Mouse (Mus musculus): ENCODE results near the gene Pxmp4. TPM values are rescaled to one million over a fixed set of nuclear protein-coding genes. Genes with fewer than 3 reads are reported as not detected.

Pxmp4 gene
- polyA plus RNA-seq, 1 experiment from 2014 or later: 21.4 TPM

DNA sequence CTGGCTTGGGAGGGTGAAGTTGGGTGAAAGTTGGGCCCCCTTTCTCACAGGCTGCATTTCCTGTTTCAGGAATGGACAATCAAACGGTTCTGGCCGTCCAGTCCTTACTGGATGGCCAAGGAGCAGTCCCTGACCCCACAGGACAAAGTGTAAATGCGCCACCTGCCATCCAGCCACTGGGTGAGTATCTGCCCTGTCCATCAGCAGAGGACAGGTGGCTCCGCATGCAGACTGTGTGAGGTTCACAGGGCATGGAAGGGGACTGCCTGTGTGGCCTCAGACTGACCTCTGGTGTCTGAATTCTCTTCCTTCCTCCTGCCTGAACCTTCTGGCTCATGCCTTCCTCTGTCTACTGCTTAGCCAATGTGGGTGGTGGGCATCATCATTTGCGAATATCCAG, 18.2 kb upstream of the Pxmp4 start:
- no peaks in the 10 kb centered on the region for H3K9me3 ChIP-seq (replicated peaks; ENCODE audit: control insufficient read depth, low read length)
- H3K4me2 ChIP-seq: no peak overlapping the region
- 60% methylated on average over 5 of the region's 5 CpGs for WGBS (ENCODE audit: insufficient replicate concordance)
- no peak overlapping the region for H3K9ac ChIP-seq (ENCODE audit: low read depth, low read length)
- H3K27ac ChIP-seq (ENCODE audit: low read depth, low read length): peak overlapping the region; percentile 16; the same call in 1 of the 2 replicates
- 0 out of 2 replicates have a peak, but pooled peaks cover 3% of the 10 kb centered on the region for H3K4me1 ChIP-seq (ENCODE audit: control insufficient read depth, insufficient read depth, low read length)
- peaks cover 3% of the 10 kb centered on the region; the same call in 1 of the 2 replicates for H3K36me3 ChIP-seq (ENCODE audit: control insufficient read depth, insufficient read depth, low read length)
- no peak for ATAC-seq (replicated peaks; ENCODE audit: insufficient number of reproducible peaks, low FRiP score, low TSS enrichment)
- H3K27me3 ChIP-seq (ENCODE audit: control insufficient read depth, insufficient read depth, low read length): no peaks in the 10 kb centered on the region
- H3K4me3 ChIP-seq (ENCODE audit: low read depth, low read length): no peak overlapping the region

GRCm38 (mm10) chr2:154617061-154617460, 13.6 kb upstream of the Pxmp4 start:
- no peak overlapping the region for H3K4me3 ChIP-seq (ENCODE audit: low read depth, low read length)
- no peaks in the 10 kb centered on the region for H3K36me3 ChIP-seq (ENCODE audit: control insufficient read depth, insufficient read depth, low read length)
- H3K4me1 ChIP-seq (ENCODE audit: control insufficient read depth, insufficient read depth, low read length): peaks cover 7% of the 10 kb centered on the region; the same call in 1 of the 2 replicates
- no peak overlapping the region for H3K27ac ChIP-seq (ENCODE audit: low read depth, low read length)
- H3K4me2 ChIP-seq: no peak overlapping the region
- H3K9ac ChIP-seq (ENCODE audit: low read depth, low read length): no peak overlapping the region
- WGBS (ENCODE audit: insufficient replicate concordance): 83% methylated on average over 3 of the region's 3 CpGs
- no peaks in the 10 kb centered on the region for H3K9me3 ChIP-seq (replicated peaks; ENCODE audit: control insufficient read depth, low read length)
- no peak for ATAC-seq (replicated peaks; ENCODE audit: insufficient number of reproducible peaks, low FRiP score, low TSS enrichment)
- no peaks in the 10 kb centered on the region for H3K27me3 ChIP-seq (ENCODE audit: control insufficient read depth, insufficient read depth, low read length)

DNA sequence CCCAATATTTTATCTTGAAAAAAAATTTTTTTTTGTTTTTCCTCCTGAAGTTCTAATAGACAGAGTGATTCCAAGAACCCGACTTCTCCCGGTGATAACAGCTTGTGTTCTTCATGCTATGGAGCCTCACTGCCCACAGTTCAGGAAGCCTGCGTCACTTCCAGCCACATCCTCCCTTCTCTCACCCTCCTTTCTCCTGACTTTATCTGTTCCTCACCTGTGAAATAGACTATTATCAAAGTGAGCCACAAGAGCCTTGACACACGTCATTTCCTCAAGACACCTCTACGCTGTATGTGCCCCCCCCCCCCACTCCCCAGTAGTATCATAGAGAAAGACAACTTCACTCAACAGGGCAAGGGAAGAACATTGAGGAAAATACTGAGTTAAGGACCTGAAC, 12.2 kb upstream of the Pxmp4 start:
- no peaks in the 10 kb centered on the region for H3K9me3 ChIP-seq (replicated peaks; ENCODE audit: control insufficient read depth, low read length)
- no peak overlapping the region for H3K4me2 ChIP-seq
- H3K4me1 ChIP-seq (ENCODE audit: control insufficient read depth, insufficient read depth, low read length): peaks cover 4% of the 10 kb centered on the region; the same call in 1 of the 2 replicates
- 69% methylated on average over 5 of the region's 5 CpGs for WGBS (ENCODE audit: insufficient replicate concordance)
- H3K9ac ChIP-seq (ENCODE audit: low read depth, low read length): no peak overlapping the region
- H3K4me3 ChIP-seq (ENCODE audit: low read depth, low read length): no peak overlapping the region
- no peak for ATAC-seq (replicated peaks; ENCODE audit: insufficient number of reproducible peaks, low FRiP score, low TSS enrichment)
- H3K36me3 ChIP-seq (ENCODE audit: control insufficient read depth, insufficient read depth, low read length): no peaks in the 10 kb centered on the region
- no peak overlapping the region for H3K27ac ChIP-seq (ENCODE audit: low read depth, low read length)
- H3K27me3 ChIP-seq (ENCODE audit: control insufficient read depth, insufficient read depth, low read length): no peaks in the 10 kb centered on the region

DNA sequence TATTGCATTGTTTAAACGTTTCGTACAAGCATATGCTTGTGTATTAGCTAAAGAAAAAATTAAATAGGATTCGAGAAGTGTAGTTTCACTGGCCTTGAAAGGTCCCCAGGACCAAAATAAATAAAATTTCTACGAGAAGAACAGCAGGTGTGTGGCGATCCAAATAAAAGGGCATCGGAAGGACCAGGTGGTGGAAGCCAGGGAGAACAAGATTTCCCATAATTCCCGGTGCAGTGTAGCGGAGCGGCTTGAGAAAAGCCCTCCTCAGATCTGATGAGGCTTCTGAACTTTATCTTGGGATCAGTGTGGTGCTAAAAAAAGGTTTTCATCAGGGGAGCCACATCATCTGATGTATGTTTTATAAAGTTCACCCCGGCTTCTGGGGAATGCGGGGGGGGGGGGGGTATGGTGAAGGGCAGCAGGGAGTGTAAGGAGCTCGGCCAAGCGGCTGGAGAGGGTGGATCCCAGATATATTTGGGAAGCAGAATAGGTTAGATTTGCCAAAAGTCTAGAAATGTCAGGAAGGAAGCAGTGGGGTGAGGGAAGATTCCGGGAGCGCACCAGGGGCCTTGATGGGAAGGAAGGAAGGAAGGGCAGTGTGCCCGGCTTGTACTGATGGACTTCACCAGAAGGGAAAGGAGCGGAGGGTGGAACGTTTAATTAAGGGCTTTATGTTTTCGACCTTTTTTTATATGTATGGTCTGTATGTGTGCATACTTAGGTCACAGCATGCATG, 11.5 kb upstream of the Pxmp4 start:
- no peaks in the 10 kb centered on the region for H3K9me3 ChIP-seq (replicated peaks; ENCODE audit: control insufficient read depth, low read length)
- peak overlapping the region; percentile 38; the same call in 1 of the 2 replicates for H3K4me2 ChIP-seq
- peaks cover 4% of the 10 kb centered on the region; the same call in 1 of the 2 replicates for H3K4me1 ChIP-seq (ENCODE audit: control insufficient read depth, insufficient read depth, low read length)
- ATAC-seq (replicated peaks; ENCODE audit: insufficient number of reproducible peaks, low FRiP score, low TSS enrichment): no peak
- H3K27me3 ChIP-seq (ENCODE audit: control insufficient read depth, insufficient read depth, low read length): no peaks in the 10 kb centered on the region
- 60% methylated on average over 19 of the region's 19 CpGs for WGBS (ENCODE audit: insufficient replicate concordance)
- no peak overlapping the region for H3K9ac ChIP-seq (ENCODE audit: low read depth, low read length)
- H3K36me3 ChIP-seq (ENCODE audit: control insufficient read depth, insufficient read depth, low read length): no peaks in the 10 kb centered on the region
- no peak overlapping the region for H3K27ac ChIP-seq (ENCODE audit: low read depth, low read length)
- no peak overlapping the region for H3K4me3 ChIP-seq (ENCODE audit: low read depth, low read length)

DNA sequence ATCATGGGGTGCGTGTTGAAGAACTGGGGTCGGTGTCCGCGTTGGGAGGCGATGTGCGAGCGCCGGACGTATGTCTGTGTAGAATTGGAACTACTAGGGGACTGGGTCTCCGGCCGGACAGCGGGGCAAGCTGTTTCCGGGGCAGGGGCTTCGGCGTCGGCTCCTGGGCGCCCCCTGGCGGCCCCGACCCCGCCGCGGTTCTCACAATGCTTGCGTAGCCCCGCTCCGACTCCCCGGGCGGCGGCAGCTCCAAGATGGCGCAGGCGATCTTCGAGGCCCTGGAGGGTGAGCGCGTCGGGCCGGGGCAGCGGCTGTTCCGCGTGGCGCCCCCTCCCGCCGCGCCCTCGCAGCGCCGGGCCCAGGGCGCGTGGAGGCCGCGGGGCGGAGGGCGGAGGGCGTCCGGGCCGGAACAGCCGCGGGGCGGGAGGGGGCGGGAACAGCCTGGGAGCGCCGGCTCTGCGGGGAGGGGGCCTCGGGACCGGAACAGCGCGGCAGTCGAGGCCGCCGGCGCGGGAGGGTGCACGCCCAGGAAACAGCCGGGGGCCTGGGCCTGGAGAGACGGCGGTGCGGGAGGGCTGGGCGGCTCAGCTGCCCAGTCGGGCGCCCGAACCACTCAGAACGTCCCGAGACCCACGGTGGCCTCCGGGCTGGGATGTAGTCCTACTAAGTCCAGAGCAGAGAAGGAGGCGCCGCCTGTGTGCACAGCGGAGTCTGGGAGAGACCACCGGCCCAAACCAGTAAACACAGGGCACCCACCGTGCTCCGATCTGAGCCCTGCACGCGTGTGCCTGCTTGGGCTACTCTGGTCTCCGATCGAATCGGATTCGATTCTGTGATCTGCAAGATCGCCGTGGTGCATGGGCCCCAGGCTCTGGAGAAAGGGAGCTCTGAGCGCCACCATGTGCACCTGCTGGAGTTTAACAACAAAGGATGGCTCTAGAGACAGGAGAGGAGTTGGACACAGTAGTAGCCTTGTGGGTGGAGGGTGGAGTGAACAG, 9.9 kb upstream of the Pxmp4 start, which contains the start of the genes Zfp341 and 4930519P11Rik:
TSS of gene Zfp341 (plus strand) at position 180 of the 998 bp plus-strand sequence.
TSS of gene 4930519P11Rik (minus strand) at position 320 of the 998 bp plus-strand sequence.
- H3K36me3 ChIP-seq (ENCODE audit: control insufficient read depth, insufficient read depth, low read length): no peaks in the 10 kb centered on the region
- H3K27ac ChIP-seq (ENCODE audit: low read depth, low read length): peak within 1 kb of the TSS; percentile 88
- H3K27me3 ChIP-seq (ENCODE audit: control insufficient read depth, insufficient read depth, low read length): peaks cover 3% of the 10 kb centered on the region; the same call in 1 of the 2 replicates
- H3K4me3 ChIP-seq (ENCODE audit: low read depth, low read length): peak within 1 kb of the TSS; percentile 50
- H3K9ac ChIP-seq (ENCODE audit: low read depth, low read length): peak within 1 kb of the TSS; percentile 75
- H3K4me1 ChIP-seq (ENCODE audit: control insufficient read depth, insufficient read depth, low read length): peaks cover 4% of the 10 kb centered on the region; the same call in 1 of the 2 replicates
- ATAC-seq (replicated peaks; ENCODE audit: insufficient number of reproducible peaks, low FRiP score, low TSS enrichment): peak; percentile 89
- WGBS (ENCODE audit: insufficient replicate concordance): under 1% methylated on average over 90 of the region's 98 CpGs
- peak within 1 kb of the TSS; percentile 67 for H3K4me2 ChIP-seq
- no peaks in the 10 kb centered on the region for H3K9me3 ChIP-seq (replicated peaks; ENCODE audit: control insufficient read depth, low read length)

GRCm38 (mm10) chr2:154609050-154609767, 5.7 kb upstream of the Pxmp4 start:
- no peaks in the 10 kb centered on the region; the same call in 1 of the 2 replicates for H3K4me1 ChIP-seq (ENCODE audit: control insufficient read depth, insufficient read depth, low read length)
- no peak overlapping the region for H3K4me3 ChIP-seq (ENCODE audit: low read depth, low read length)
- H3K4me2 ChIP-seq: no peak overlapping the region
- H3K36me3 ChIP-seq (ENCODE audit: control insufficient read depth, insufficient read depth, low read length): no peaks in the 10 kb centered on the region
- H3K27ac ChIP-seq (ENCODE audit: low read depth, low read length): no peak overlapping the region
- peaks cover 5% of the 10 kb centered on the region; the same call in 1 of the 2 replicates for H3K27me3 ChIP-seq (ENCODE audit: control insufficient read depth, insufficient read depth, low read length)
- 55% methylated on average over 10 of the region's 10 CpGs for WGBS (ENCODE audit: insufficient replicate concordance)
- ATAC-seq (replicated peaks; ENCODE audit: insufficient number of reproducible peaks, low FRiP score, low TSS enrichment): no peak
- no peaks in the 10 kb centered on the region for H3K9me3 ChIP-seq (replicated peaks; ENCODE audit: control insufficient read depth, low read length)
- H3K9ac ChIP-seq (ENCODE audit: low read depth, low read length): no peak overlapping the region

DNA sequence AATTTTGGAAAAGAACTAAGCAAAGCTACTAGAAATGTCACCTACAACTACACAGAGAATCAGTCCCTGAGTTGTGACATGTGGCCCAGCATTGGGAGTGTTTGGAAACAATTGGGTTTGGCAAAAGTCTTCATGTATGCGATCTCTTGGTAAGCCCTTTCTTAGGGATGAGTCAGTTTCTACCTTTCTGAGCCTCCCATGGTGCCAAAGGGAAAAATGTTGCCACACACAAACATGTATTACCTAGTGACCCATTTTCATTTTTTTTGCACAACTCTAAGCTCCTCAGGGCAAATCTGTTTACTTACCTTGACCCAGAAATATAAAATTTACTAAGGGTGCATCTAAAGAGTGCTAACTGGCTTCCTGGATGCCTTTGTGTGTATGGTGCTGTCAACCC, 3.5 kb upstream of the Pxmp4 start:
- Histone ChIP-seq H3K4me1 (ENCODE audit: control insufficient read depth, insufficient read depth, low read length) (no peaks in the 10 kb centered on the region), H3K4me3 (ENCODE audit: low read depth, low read length) (no peak overlapping the region), H3K9me3 (replicated peaks; ENCODE audit: control insufficient read depth, low read length) (no peaks in the 10 kb centered on the region), H3K27ac (ENCODE audit: low read depth, low read length) (no peak overlapping the region), H3K36me3 (ENCODE audit: control insufficient read depth, insufficient read depth, low read length) (no peaks in the 10 kb centered on the region), H3K4me2 (no peak overlapping the region), H3K27me3 (ENCODE audit: control insufficient read depth, insufficient read depth, low read length) (peaks cover 5% of the 10 kb centered on the region; the same call in 1 of the 2 replicates), H3K9ac (ENCODE audit: low read depth, low read length) (no peak overlapping the region)
- no peak for ATAC-seq (replicated peaks; ENCODE audit: insufficient number of reproducible peaks, low FRiP score, low TSS enrichment)
- 69% methylated on average over 1 of the region's 1 CpGs for WGBS (ENCODE audit: insufficient replicate concordance)

DNA sequence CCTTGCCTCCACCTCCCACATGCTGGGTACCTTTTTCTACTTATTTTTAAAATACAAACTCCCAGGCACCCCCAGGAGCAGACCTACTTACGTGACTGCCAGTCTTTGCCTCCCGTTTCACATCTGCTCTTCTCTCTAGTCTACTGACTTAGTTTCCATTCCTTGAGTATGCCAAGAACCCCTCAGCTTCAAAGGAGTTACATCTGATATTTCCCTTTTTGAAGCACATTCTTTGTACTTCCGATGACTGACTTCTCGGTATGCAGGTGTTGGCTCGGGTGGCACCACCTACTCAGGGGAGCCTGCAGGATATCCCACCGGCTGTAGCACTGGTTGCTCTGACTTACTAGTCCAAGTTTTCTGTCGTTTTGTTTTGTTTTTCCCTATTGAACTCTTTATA, 648 bp upstream of the Pxmp4 start:
- peaks cover 5% of the 10 kb centered on the region; the same call in 1 of the 2 replicates for H3K27me3 ChIP-seq (ENCODE audit: control insufficient read depth, insufficient read depth, low read length)
- no peaks in the 10 kb centered on the region for H3K9me3 ChIP-seq (replicated peaks; ENCODE audit: control insufficient read depth, low read length)
- H3K4me2 ChIP-seq: peak overlapping the region; percentile 66
- 29% methylated on average over 7 of the region's 7 CpGs for WGBS (ENCODE audit: insufficient replicate concordance)
- no peaks in the 10 kb centered on the region for H3K36me3 ChIP-seq (ENCODE audit: control insufficient read depth, insufficient read depth, low read length)
- H3K4me1 ChIP-seq (ENCODE audit: control insufficient read depth, insufficient read depth, low read length): no peaks in the 10 kb centered on the region
- peak overlapping the region; percentile 50 for H3K9ac ChIP-seq (ENCODE audit: low read depth, low read length)
- peak overlapping the region; percentile 81 for H3K4me3 ChIP-seq (ENCODE audit: low read depth, low read length)
- no peak overlapping the region for H3K27ac ChIP-seq (ENCODE audit: low read depth, low read length)
- no peak for ATAC-seq (replicated peaks; ENCODE audit: insufficient number of reproducible peaks, low FRiP score, low TSS enrichment)

All from heart, embryonic 11.5 days (tissue).